ENCODE assay signal across 8 mouse cellular contexts in genomic region chr8:92364148-92364775, GRCm38 (mm10). TPM values are rescaled to one million over a fixed set of nuclear protein-coding genes. Genes with fewer than 3 reads are reported as not detected.
A peak's percentile ranks its signal among the peaks of the same experiment; 100 is the strongest.
DNase-seq lines count a peak whose midpoint lies in the region; ATAC-seq and TF ChIP-seq lines count a peak whose summit lies in the region.
"Had no signal": no experiment of that assay in that cellular context is flagged by ENCODE, and none has a peak within 500 bp of the region (broad histone marks: within the 10 kb centered on the region; RNA-seq: fewer than 3 reads in every experiment).

No protein-coding gene starts in this region.

- no peak overlapping the region for H3K27ac ChIP-seq in spleen, adult 2 months (ENCODE audit: insufficient read depth, low read length)
- no peak overlapping the region for H3K27ac ChIP-seq in heart, postnatal 0 days (ENCODE audit: low read depth)
- peak overlapping the region; percentile 12; the same call in 1 of the 2 replicates for H3K27ac ChIP-seq in limb, embryonic 10.5 days

- H3K4me2 ChIP-seq in heart, postnatal 0 days (ENCODE audit: low read depth, low read length), result peak overlapping the region; percentile 40

- DNase-seq in spleen, adult 2 months (ENCODE audit: low read depth in 1 of 2, low spot score in 2 of 2), result peak; percentile 15 to 25
- no peak for DNase-seq in spleen, postnatal 14 days (ENCODE audit: low spot score in 2 of 2)
- peak; percentile 78 for DNase-seq in embryo, embryonic 10 days (ENCODE audit: low spot score)
- no peak for DNase-seq in heart, postnatal 0 days (ENCODE audit: low spot score)
- DNase-seq in limb, embryonic 10.5 days (ENCODE audit: low spot score), result peak; percentile 85
- DNase-seq in testis, postnatal 10 days (ENCODE audit: low spot score), result peak; percentile 78

- no peak for ATAC-seq in heart, postnatal 0 days (ENCODE audit: insufficient read depth, low read depth)
- peak; percentile 48 for ATAC-seq in megakaryocyte-erythroid progenitor cell, adult 5-6 weeks (replicated peaks; ENCODE audit: low FRiP score, low TSS enrichment, poor library complexity, severe bottlenecking)

- H3K9me3 ChIP-seq in heart, postnatal 0 days (replicated peaks; ENCODE audit: control insufficient read depth, low read length), result no peaks in the 10 kb centered on the region
- no peaks in the 10 kb centered on the region for H3K9me3 ChIP-seq in limb, embryonic 10.5 days (replicated peaks)

- no peak overlapping the region for H3K9ac ChIP-seq in heart, postnatal 0 days (replicated peaks; ENCODE audit: low read depth, low read length)

- TF ChIP-seq CTCF in spleen, adult 2 months (IDR thresholded peaks at IDR 0.05; ENCODE audit: extremely low read depth, insufficient read depth, insufficient read length, insufficient replicate concordance), result peak; percentile 34; the same call in 1 of the 2 replicates
- TF ChIP-seq CTCF in heart, postnatal 0 days (IDR thresholded peaks at IDR 0.05; ENCODE audit: low read depth), result peak; percentile 38

- no peak for TF ChIP-seq POLR2A in spleen, adult 2 months (IDR thresholded peaks at IDR 0.05; ENCODE audit: low read depth, low read length)

- H3K4me1 ChIP-seq in spleen, adult 2 months (ENCODE audit: control insufficient read depth, insufficient read depth, insufficient read length), result peaks cover 10% of the 10 kb centered on the region
- 0 out of 2 replicates have a peak, but pooled peaks cover 5% of the 10 kb centered on the region for H3K4me1 ChIP-seq in heart, postnatal 0 days (ENCODE audit: control insufficient read depth, insufficient read depth)
- peaks cover 58% of the 10 kb centered on the region for H3K4me1 ChIP-seq in limb, embryonic 10.5 days

- WGBS in spleen, adult 2 months, result 4% methylated on average over 20 of the region's 20 CpGs
- 21% methylated on average over 20 of the region's 20 CpGs for WGBS in heart, postnatal 0 days
- 6% methylated on average over 20 of the region's 20 CpGs for WGBS in limb, embryonic 10.5 days

- peaks cover 48% of the 10 kb centered on the region for H3K27me3 ChIP-seq in spleen, adult 2 months (ENCODE audit: control insufficient read depth, insufficient read depth, low read length)
- peaks cover 91% of the 10 kb centered on the region for H3K27me3 ChIP-seq in heart, postnatal 0 days (ENCODE audit: control insufficient read depth, insufficient read depth, low read length)
- H3K27me3 ChIP-seq in limb, embryonic 10.5 days (ENCODE audit: low read depth, poor library complexity, severe bottlenecking), result peaks cover 100% of the 10 kb centered on the region

- TF ChIP-seq EP300 in heart, postnatal 0 days (IDR thresholded peaks at IDR 0.05; ENCODE audit: low read depth), result no peak

- H3K36me3 ChIP-seq in spleen, adult 2 months (ENCODE audit: control insufficient read depth, insufficient read depth, low read length), result no peaks in the 10 kb centered on the region
- no peaks in the 10 kb centered on the region for H3K36me3 ChIP-seq in heart, postnatal 0 days (replicated peaks; ENCODE audit: control insufficient read depth, insufficient read depth, low read length)
- H3K36me3 ChIP-seq in limb, embryonic 10.5 days, result peaks cover 8% of the 10 kb centered on the region; the same call in 1 of the 2 replicates

- peak overlapping the region; percentile 42; the same call in 1 of the 2 replicates for H3K4me3 ChIP-seq in spleen, adult 2 months (ENCODE audit: extremely low read depth, insufficient read depth, insufficient read length)
- peak overlapping the region; percentile 24 for H3K4me3 ChIP-seq in heart, postnatal 0 days (ENCODE audit: low read depth, low read length)
- H3K4me3 ChIP-seq in limb, embryonic 10.5 days, result peak overlapping the region; percentile 44
- H3K4me3 ChIP-seq: myocyte had no signal

RNA-seq across cellular contexts. Expression of gene Irx5, which starts 6.8 kb away (rescaled TPM):
- polyA plus RNA-seq in spleen, adult 2 months (2012; rRNA removed), result 0.02 TPM in 1 of 2 replicates, not detected in the other
- total RNA-seq in heart, postnatal 0 days (2014; rRNA removed; ENCODE audit: low replicate concordance), result 13.1 and 18.6 TPM in 2 replicates
- 6.4 and 7.3 TPM in 2 replicates for polyA plus RNA-seq in heart, postnatal 0 days (2015; fragmentation: Nextera tagmentation; extraction: Ambion mirVana)
- 11.5 and 13.2 TPM in 2 replicates for polyA plus RNA-seq in limb, embryonic 10.5 days (2016; fragmentation: Nextera tagmentation; extraction: Ambion mirVana)
- not detected in 2 replicates for total RNA-seq in megakaryocyte-erythroid progenitor cell, adult 5-6 weeks (2014; fragmentation: Nextera tagmentation)
- total RNA-seq in megakaryocyte-erythroid progenitor cell, adult 5-6 weeks (2017), result not detected in 2 replicates

Comparison
In these comparisons a context has a peak if more than half of its experiments do, and no peak if none do; other contexts are left out.
1. DNase-seq: peak in spleen, adult 2 months (2 of 2), embryo, embryonic 10 days (single experiment), limb, embryonic 10.5 days (single experiment) and testis, postnatal 10 days (single experiment); none in spleen, postnatal 14 days (0 of 2) and heart, postnatal 0 days (single experiment).
2. Peak in every context shown above with its lines, with median percentiles within 50 percentile points of each other: H3K4me3 ChIP-seq.